Mouse (Mus musculus) neural tube, embryonic 11.5 days (tissue): ENCODE data around the gene Nlrc5. TPM values are rescaled to one million over a fixed set of nuclear protein-coding genes. Genes with fewer than 3 reads are reported as not detected.

Experiments
- ATAC-seq: fragments of 200-750 bp; cut with Nextera tagmentation; 2 replicates; pipeline ENCODE4 v1.8.0; 2017; ENCODE audit warnings: moderate number of reproducible peaks, mild to moderate bottlenecking, moderate TSS enrichment, moderate library complexity; ENCODE audit not compliant: insufficient read depth, low FRiP score, low TSS enrichment
- DNase-seq: peaks from one replicate; pipeline ENCODE4 v3.0.0-alpha.2; 2015; ENCODE audit warnings: low spot score
- H3K27ac ChIP-seq: fragments of 300-500 bp; sonication (generic); 2 replicates; pipeline ENCODE4 v1.5.1; 2014; ENCODE audit warnings: low read depth, mild to moderate bottlenecking, low read length
- H3K27me3 ChIP-seq: fragments of 300-500 bp; sonication (generic); 2 replicates; pipeline ENCODE4 v1.6.1; 2014; ENCODE audit warnings: mild to moderate bottlenecking, low read length, mixed read lengths; ENCODE audit not compliant: control insufficient read depth, insufficient read depth
- H3K36me3 ChIP-seq: fragments of 300-500 bp; sonication (generic); 2 replicates; pipeline ENCODE4 v1.6.1; 2014; ENCODE audit warnings: mild to moderate bottlenecking, low read length, moderate library complexity, mixed read lengths; ENCODE audit not compliant: control insufficient read depth, insufficient read depth
- H3K4me1 ChIP-seq: fragments of 300-500 bp; sonication (generic); 2 replicates; pipeline ENCODE4 v1.6.1; 2014; ENCODE audit warnings: low read length, mixed read lengths; ENCODE audit not compliant: control insufficient read depth, insufficient read depth
- H3K4me2 ChIP-seq: fragments of 300-500 bp; sonication (generic); 2 replicates; pipeline ENCODE4 v1.6.1; 2014; ENCODE audit warnings: low read depth, mild to moderate bottlenecking, moderate library complexity
- H3K4me3 ChIP-seq: fragments of 300-500 bp; sonication (generic); 2 replicates; pipeline ENCODE4 v1.5.1; 2014; ENCODE audit warnings: low read depth, low read length
- H3K9ac ChIP-seq: fragments of 300-500 bp; sonication (generic); 2 replicates; pipeline ENCODE4 v1.6.1; 2014; ENCODE audit warnings: mild to moderate bottlenecking, low read length
- H3K9me3 ChIP-seq: fragments of 300-500 bp; sonication (generic); 2 replicates; pipeline ENCODE4 v1.6.1; 2016; ENCODE audit warnings: low read length; ENCODE audit not compliant: control insufficient read depth
- WGBS: fragments of 180-500 bp; shearing (Covaris S2); extraction: QIAGEN DNeasy Blood & Tissue Kit; methylation state at CpG from one replicate; pipeline ENCODE4 v1.1.7; 2014; 5-methylcytosine and 5-hydroxymethylcytosine counted together
- polyA plus RNA-seq: library from polyadenylated mRNA; unstranded; fragments of >200 nt; fragmentation: Nextera tagmentation; extraction: Ambion mirVana; gene quantifications from 2 replicates; pipeline ENCODE4 v1.2.1, GENCODE M21; 2014

Nlrc5 gene
- polyA plus RNA-seq, 1 experiment from 2014 or later: not detected

GRCm38 (mm10) chr8:94409523-94409922 lies 24.6 kb upstream of the Nlrc5 start:
- DNase-seq (no peak), ATAC-seq (no peak)
- WGBS: 91% methylated on average over 7 of the region's 7 CpGs
- H3K36me3 ChIP-seq: no peaks in the 10 kb centered on the region
- no peak overlapping the region for H3K9ac ChIP-seq
- no peaks in the 10 kb centered on the region for H3K9me3 ChIP-seq
- H3K4me1 ChIP-seq: no peaks in the 10 kb centered on the region
- H3K27me3 ChIP-seq: no peaks in the 10 kb centered on the region
- no peak overlapping the region for H3K4me2 ChIP-seq
- H3K4me3 ChIP-seq: no peak overlapping the region
- H3K27ac ChIP-seq: no peak overlapping the region

GRCm38 (mm10) chr8:94412518-94412917 lies 21.6 kb upstream of the Nlrc5 start:
- H3K27ac ChIP-seq: no peak overlapping the region
- no peaks in the 10 kb centered on the region for H3K27me3 ChIP-seq
- no peak for ATAC-seq
- no peaks in the 10 kb centered on the region for H3K9me3 ChIP-seq
- no peaks in the 10 kb centered on the region for H3K4me1 ChIP-seq
- DNase-seq: no peak
- H3K4me2 ChIP-seq: no peak overlapping the region
- 86% methylated on average over 6 of the region's 6 CpGs for WGBS
- H3K4me3 ChIP-seq: no peak overlapping the region
- no peak overlapping the region for H3K9ac ChIP-seq
- no peaks in the 10 kb centered on the region for H3K36me3 ChIP-seq

DNA sequence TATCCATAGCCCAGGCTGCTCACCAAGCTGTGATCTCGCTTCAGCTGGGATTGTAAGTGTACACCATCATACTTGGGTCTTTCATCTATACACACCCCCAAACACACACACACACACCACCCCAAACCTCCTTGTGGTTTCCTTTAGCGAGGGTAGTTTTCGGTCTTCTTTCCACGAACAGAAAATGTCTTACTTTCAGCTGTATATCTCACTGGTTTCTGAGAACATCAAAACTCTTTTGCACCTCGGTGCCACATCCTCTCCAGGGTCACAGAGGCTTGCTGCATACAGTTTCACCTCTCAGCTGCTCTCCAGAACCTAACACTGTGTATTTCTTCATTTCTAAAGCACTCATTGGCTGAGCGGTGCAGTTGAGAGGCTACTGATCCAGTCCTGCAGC lies 20.6 kb upstream of the Nlrc5 start:
- WGBS: 89% methylated on average over 6 of the region's 6 CpGs
- Histone ChIP-seq H3K9ac (no peak overlapping the region), H3K4me2 (no peak overlapping the region), H3K4me1 (no peaks in the 10 kb centered on the region), H3K4me3 (no peak overlapping the region), H3K27ac (no peak overlapping the region), H3K27me3 (no peaks in the 10 kb centered on the region), H3K36me3 (no peaks in the 10 kb centered on the region), H3K9me3 (no peaks in the 10 kb centered on the region)
- ATAC-seq: no peak
- DNase-seq: no peak

- H3K9ac ChIP-seq: no peak overlapping the region
- H3K4me2 ChIP-seq: no peak overlapping the region
- no peak overlapping the region for H3K4me3 ChIP-seq
- no peaks in the 10 kb centered on the region for H3K4me1 ChIP-seq
- no peaks in the 10 kb centered on the region for H3K9me3 ChIP-seq
- H3K27me3 ChIP-seq: no peaks in the 10 kb centered on the region
- no peak for DNase-seq
- 67% methylated on average over 2 of the region's 2 CpGs for WGBS
- ATAC-seq: no peak
- H3K27ac ChIP-seq: no peak overlapping the region
- no peaks in the 10 kb centered on the region for H3K36me3 ChIP-seq
Observed at GRCm38 (mm10) chr8:94415218-94415617, 18.9 kb upstream of the Nlrc5 start.

DNA sequence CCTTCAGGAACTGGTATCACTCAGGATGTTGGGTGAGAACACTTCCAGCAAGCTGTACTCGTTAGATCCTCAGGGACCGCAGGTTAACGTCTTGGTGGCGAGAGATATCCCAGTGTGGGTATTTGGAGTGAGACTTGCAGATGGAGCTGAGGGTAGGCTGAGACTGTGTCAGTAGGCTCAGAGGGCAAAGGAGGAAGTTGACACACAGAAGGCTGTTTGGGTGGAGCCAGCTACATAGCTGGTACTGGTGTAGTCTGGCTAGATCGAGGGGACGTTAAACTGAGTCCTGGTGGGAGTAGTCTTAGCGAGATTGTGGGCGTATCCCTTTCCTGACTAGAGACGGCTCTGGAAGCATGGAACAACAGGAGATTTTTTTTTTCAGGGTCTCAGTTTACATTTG lies 16.1 kb upstream of the Nlrc5 start:
- Histone ChIP-seq H3K9me3 (no peaks in the 10 kb centered on the region), H3K9ac (no peak overlapping the region), H3K4me1 (no peaks in the 10 kb centered on the region), H3K36me3 (no peaks in the 10 kb centered on the region), H3K27ac (no peak overlapping the region), H3K4me3 (no peak overlapping the region), H3K4me2 (no peak overlapping the region), H3K27me3 (no peaks in the 10 kb centered on the region)
- DNase-seq: no peak
- ATAC-seq: no peak
- WGBS: 71% methylated on average over 9 of the region's 9 CpGs

DNA sequence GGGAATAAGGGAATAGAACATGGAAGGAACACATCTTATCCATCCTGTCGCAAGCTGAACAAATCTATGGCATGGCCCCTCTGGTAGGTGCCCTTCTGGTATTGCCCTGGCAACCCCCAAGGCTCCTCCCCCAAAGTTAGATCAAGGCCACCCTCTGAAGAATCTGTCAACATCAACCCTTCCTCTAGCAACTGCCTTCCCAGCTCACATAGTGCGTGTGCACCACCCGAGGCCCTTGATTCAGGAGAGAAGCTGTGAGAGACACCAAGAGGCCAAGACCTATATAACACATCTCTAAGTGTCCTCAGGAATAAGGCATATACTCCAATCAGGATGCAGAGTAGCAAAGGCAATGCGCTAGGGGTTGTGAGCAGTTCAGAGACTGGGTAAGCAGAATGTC lies 11.9 kb upstream of the Nlrc5 start:
- Histone ChIP-seq H3K27me3 (no peaks in the 10 kb centered on the region), H3K27ac (no peak overlapping the region), H3K4me3 (no peak overlapping the region), H3K9me3 (no peaks in the 10 kb centered on the region), H3K4me2 (no peak overlapping the region), H3K9ac (no peak overlapping the region), H3K36me3 (no peaks in the 10 kb centered on the region), H3K4me1 (no peaks in the 10 kb centered on the region)
- WGBS: 98% methylated on average over 4 of the region's 4 CpGs
- no peak for ATAC-seq
- DNase-seq: no peak

DNA sequence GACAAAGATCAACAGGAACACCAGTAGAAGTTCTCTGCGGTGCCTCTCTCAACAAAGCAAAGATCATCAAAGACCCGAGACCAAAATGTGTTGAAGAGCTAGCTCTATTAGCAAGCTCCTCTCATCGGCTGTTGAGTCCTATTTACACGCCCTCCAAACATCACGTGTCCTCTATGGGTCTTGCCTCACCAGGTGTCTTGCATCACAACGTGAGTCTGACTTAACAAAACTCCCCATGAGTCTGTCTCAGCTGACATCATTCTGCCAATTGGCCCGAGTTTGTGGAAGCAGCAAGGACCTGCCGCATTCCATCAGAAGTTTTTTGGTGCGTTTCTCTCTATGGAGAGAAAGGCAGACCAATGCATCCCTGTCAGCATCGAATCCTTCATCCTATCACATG lies 6.2 kb upstream of the Nlrc5 start:
- no peaks in the 10 kb centered on the region for H3K9me3 ChIP-seq
- no peak overlapping the region for H3K4me2 ChIP-seq
- ATAC-seq (no peak), DNase-seq (no peak)
- H3K4me3 ChIP-seq: no peak overlapping the region
- no peaks in the 10 kb centered on the region for H3K36me3 ChIP-seq
- no peak overlapping the region for H3K9ac ChIP-seq
- no peak overlapping the region for H3K27ac ChIP-seq
- WGBS: 72% methylated on average over 10 of the region's 10 CpGs
- no peaks in the 10 kb centered on the region for H3K27me3 ChIP-seq
- H3K4me1 ChIP-seq: no peaks in the 10 kb centered on the region

- WGBS: 84% methylated on average over 4 of the region's 4 CpGs
- no peak overlapping the region for H3K27ac ChIP-seq
- H3K36me3 ChIP-seq: no peaks in the 10 kb centered on the region
- ATAC-seq (no peak), DNase-seq (no peak)
- no peak overlapping the region for H3K9ac ChIP-seq
- H3K4me1 ChIP-seq: no peaks in the 10 kb centered on the region
- no peak overlapping the region for H3K4me3 ChIP-seq
- no peak overlapping the region for H3K4me2 ChIP-seq
- no peaks in the 10 kb centered on the region for H3K9me3 ChIP-seq
- no peaks in the 10 kb centered on the region for H3K27me3 ChIP-seq
Observed at GRCm38 (mm10) chr8:94428420-94428819, 5.7 kb upstream of the Nlrc5 start.

DNA sequence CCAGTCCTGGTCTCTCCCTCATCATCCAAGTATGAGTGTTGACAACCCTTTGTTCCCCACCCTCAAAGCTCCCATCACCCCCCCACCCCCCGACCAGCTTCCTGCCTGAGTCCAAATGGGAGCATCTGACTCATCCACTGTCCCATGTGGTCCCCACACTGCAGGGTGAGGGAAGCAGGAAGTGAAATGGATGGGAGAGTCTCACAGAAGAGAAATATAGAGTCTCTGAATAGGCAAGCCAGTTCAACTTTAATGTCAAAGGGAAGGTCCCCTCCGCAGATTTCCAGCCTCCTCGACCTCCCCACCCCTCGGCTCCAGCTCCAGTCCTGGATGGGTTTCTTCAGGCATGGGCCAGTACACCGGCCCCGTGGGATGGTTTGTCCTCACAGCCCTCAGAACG lies 4.8 kb upstream of the Nlrc5 start:
- no peaks in the 10 kb centered on the region for H3K36me3 ChIP-seq

More for the DNA sequence above, 4.8 kb upstream of the Nlrc5 start:
- Histone ChIP-seq H3K4me1 (no peaks in the 10 kb centered on the region), H3K27ac (no peak overlapping the region), H3K4me3 (no peak overlapping the region), H3K9me3 (no peaks in the 10 kb centered on the region), H3K9ac (no peak overlapping the region), H3K4me2 (no peak overlapping the region), H3K27me3 (0 out of 2 replicates have a peak, but pooled peaks cover 6% of the 10 kb centered on the region)
- DNase-seq (no peak), ATAC-seq (no peak)
- WGBS: 78% methylated on average over 7 of the region's 7 CpGs
